Mouse (Mus musculus) stomach, adult 2 months (tissue): ENCODE measurements around the gene Fam120c. TPM values are rescaled to one million over a fixed set of nuclear protein-coding genes. Genes with fewer than 3 reads are reported as not detected.

Source experiments
- polyA plus RNA-seq: library from polyadenylated mRNA; depleted of rRNA; stranded (reverse); fragments of >200 nt; gene quantifications from 2 replicates; pipeline ENCODE4 v1.2.3, GENCODE M21; 2012; rRNA removed

Fam120c gene
- polyA plus RNA-seq = 1.3 and 1.5 TPM in 2 replicates

DNA sequence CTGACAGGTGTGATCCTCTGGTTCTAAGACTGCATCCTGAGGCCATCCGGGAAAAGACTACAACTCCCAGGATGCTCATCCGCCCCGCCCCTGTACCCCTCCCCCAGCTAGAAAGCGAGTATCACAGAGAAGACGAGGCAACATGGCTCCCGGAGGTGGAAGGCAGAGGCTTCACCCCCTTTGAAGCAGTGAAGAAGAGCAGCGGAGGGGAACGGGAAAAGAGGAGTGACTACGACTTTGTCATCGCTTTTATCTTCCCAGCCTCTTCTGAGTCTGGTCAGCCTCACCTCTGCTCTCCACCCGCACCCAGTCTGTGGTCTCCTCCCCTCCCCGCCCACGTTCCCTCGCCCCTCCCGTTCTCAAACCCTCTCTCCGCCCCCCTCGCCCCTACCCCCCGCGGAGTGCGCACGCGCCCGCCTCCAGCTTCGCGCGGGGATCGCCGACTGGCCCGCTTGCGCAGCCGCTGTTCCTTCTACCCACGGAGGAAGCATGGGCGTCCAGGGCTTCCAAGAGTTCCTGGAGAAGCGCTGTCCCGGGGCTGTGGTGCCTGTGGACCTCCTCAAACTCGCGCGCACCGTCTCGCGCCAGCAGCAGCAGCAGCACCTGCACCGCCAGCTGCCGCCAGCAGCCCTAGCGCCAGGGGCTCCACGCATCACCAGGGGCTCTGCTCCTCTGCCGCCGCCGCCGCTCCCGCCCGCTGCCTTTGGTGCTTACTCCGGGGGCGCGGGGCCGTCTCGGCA is at the start of gene Fam120c:
Gene Fam120c, plus strand, starts transcription at position 415 of the 740 bp plus-strand sequence.

DNA sequence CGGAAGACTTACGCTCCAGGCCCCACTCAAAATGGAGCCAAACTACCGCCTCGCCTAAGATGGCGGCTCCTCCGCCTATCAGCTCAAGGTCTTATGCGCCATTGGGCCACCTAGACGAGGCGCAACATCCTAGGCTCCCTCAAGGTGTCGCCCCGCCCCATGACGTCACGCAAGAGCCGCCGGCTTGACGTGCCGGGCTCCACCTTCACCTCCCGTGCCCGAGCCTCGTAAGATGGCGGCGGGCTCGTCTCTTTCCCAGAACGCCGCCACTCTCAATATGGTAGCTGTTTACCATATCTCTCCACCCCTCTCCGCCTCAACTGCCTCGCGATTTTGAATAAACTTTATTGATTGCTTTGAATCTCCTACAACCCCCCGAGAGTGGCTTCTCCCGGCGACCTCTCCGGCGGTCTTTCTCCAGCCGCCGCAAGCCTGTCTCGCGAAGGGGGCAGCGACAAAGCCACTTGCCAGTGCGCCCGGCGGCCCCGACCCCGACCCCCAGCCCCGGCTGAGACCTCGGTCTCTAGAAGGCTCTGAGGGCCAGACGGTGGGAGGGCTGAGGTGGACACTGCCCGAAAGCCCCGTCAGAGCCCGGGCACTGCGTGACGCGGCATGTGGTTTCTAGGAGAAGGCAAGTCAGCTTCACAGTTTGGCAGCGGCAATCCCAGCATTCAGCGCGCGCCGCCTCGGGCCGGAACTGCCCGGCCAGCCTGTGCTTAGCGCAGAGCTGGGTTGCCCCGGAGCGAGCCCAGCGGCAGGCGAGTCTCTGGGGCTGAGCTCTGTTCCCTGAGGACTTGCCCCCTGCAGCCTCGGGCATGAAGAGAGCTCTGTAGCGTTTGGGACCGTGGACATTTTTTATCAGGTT is 176.7 kb downstream of the Fam120c start, which contains the start of gene Phf8:
Gene Phf8, plus strand, starts transcription at position 215 of the 865 bp plus-strand sequence.

Other genes starting within 250 kb of the Fam120c start
- gene Tsr2, start 247.6 kb upstream of the Fam120c start, polyA plus RNA-seq = 0.45 and 0.64 TPM in 2 replicates
- gene Wnk3, start 146.1 kb upstream of the Fam120c start, polyA plus RNA-seq = 0.03 TPM in 1 of 2 replicates, not detected in the other
- 1.8 and 2.2 TPM in 2 replicates for gene Phf8, start 176.5 kb downstream of the Fam120c start, polyA plus RNA-seq